Mouse (Mus musculus) adrenal gland, postnatal 10 days (tissue): ENCODE data around the gene Gm49355. TPM values are rescaled to one million over a fixed set of nuclear protein-coding genes. Genes with fewer than 3 reads are reported as not detected.

Experiments
- DNase-seq: peaks from one replicate; pipeline ENCODE4 v3.0.0; 2021; ENCODE audit warnings: mixed read lengths
- total RNA-seq, 2 experiments: library from RNA; stranded (reverse); gene quantifications; 2 replicates each; pipeline ENCODE4 v1.2.3; 2021

Gene Gm49355
- total RNA-seq, 2 experiments from 2014 or later, result 0.09 to 0.15 TPM

DNA sequence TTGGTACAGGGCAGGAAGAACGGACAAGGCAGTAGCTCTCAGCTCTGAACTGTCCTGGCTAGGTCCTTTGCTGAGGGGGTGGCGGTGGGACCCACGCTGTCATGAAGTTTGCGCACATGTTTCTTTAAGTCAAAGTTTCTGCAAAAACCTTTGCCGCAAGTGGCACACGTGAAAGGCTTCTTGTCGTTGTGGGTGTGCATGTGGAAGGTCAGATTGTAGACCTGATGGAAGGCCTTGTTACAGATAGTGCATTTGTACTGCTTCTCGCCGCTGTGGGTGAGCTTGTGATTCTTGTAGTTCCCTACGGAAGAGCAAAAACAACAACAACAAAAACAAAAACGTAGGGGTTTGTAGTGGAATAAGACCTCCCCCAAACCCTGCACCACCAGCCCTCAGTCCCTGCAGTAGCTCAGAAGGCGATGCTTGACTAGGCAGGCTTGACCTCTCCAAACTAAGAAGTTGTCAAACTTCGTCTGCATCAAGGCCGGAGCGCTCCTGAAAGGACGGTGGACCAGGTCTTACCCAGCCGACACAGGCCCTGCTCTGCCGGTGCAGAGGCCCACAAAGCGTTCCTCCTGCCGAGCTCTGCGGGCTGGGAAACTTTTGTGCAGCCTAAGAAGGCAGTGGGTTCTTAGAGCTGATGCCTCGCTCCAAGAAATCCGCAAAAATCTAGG is 58.8 kb downstream of the Gm49355 start:
- no peak for DNase-seq

DNA sequence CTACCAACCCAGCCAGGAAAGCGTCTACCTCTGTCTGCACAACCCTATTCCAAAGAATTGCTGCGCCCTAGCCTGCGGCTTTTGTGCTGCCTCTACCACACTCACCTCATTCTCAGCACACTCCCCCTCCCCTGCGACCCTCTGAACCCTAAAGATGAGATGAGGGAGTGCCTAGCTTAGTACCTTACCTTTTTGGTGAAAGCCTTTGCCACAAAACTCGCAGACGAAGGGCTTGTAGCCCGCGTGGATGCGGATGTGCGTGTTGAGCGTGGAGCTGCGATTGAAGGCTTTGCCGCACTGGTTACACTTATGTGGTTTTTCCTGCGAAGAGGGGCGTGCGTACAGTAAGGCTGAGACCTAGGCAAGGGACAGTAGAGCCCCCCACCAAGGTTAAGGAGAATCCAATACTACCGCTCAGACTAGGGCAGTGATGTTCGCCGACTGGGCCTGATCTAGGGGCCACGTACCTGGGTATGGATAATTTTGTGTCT is 59.7 kb downstream of the Gm49355 start:
- no peak for DNase-seq

DNA sequence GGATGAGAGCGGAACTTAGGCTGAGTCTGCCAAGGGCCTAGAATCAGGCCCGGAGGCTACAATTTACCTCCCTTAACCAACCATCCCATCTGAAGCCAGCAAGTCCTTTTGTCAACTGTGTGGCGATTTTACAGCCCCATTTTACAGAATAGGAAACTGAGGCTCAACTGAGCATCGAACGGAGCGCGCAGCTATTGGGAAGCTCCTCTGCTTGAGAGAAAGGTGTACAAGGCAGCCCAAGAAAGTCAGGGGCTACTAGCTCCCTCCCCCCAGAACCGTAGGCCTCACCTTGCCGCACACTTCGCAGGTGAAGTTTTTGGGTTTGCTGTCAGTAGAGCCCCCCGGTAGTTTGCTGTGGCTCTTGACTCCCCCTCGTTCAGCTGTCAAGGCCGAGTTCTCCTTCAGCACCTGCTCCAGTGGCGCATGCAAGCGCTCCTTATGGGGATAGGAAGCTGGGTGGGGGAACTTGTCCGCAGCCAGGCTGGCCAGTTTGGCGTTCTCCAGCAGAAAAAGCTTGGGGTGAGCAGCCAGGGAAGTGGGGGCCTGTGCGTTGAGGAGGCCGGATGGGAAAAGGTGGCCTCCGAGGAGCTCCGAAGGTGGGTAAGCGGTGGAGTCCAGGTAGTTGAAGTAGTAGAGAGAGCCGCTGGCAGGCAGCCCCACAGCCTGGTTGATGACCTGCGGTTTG is 60.4 kb downstream of the Gm49355 start:
- no peak for DNase-seq

DNA sequence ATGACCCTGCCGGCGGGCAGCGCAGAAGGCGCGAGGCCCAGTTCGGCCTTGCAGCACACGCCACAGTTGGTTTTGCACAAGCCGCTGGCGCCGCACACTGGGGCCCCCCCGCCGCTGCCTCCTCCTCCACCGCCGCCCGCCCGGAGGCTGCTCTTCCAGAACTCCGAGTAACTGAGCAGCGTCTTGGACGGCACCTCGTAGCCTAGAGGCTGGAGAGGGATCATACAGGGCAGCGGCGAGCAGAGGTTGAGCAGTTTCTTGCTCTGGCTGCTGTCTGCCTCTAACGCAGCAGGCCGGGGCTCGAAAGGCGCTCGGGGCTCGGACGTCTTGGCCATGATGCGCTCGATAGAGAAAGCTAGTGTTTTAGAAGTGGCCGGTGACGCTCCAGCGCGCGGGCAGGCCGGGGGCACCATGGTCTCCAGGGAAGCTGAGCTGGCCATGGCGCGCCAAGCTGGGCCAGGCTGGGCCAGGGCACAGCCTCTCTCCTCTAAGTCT is 61.0 kb downstream of the Gm49355 start:
- DNase-seq, result peak; percentile 24

DNA sequence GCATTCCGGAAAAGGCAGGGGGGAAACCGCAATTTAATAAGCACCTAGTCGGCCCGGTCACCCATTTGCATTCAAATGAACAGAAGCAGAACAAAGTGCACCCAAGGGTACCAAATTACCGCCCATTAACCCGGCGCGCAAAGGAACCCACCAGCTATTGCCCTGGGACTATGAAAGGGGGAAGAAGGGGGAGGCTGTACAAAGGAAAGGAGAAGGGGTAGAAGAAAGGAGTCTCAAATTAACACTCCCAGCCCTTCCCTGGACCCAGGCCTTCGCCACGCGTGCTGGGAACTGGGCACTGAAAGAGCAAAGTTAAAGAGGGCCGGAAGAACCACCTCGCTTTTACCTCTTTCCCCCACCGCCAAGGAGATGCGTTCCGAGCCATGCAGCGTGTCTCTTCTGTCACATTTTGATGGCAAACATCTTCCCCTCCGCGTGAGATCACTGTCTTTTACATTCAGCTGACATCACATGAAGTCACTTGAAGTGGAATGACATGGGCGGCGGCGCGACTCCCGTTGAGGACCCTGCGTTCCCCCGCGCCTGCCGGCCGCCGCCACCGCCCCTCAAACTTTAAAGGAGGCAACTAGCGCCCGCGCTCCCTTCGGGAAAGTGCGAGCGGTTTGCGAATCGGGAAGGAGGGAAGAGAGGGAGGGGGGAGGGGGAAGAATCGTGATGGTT is 61.6 kb downstream of the Gm49355 start:
- no peak for DNase-seq

DNA sequence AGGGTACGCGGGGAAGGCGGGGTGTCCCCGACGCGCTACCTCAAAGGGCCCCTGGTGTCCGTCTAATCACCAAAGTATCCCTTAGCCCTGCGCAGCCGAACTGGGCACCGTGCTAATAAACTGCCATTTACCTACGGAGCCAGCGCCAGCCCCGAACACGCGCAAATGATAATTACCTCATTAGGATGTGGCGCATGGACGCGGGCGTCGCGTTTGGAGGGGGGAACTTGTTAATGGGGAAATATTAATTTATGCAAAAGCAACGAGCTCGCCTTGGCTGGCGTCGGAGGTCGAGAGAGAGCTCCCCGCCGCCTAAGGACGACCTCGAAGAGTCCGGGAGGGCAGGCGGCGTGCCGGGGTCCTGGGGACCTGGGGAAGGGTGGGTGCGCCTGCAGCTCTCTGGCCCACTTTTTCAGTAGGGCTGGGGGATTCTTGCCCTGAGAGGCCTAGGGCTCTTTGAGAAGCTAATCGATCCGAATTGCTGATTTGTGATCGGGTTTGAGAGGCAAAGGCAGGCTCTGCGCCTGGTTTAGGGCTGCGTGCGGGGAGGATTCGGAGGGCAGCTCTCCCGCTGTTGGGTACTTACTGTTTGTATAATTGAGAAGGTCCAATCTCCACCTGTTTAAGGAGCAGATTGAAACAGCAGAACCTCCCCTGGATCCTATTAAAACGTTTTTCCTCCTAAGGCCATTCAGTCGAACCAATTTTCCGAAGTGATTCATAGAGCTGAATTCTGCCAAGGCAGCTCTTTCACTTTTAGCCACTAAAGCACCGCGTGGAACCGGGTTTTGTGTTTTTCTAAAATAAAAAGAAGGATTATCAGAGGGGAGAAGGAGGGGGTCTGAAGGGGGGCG is 62.5 kb downstream of the Gm49355 start:
- no peak for DNase-seq

DNA sequence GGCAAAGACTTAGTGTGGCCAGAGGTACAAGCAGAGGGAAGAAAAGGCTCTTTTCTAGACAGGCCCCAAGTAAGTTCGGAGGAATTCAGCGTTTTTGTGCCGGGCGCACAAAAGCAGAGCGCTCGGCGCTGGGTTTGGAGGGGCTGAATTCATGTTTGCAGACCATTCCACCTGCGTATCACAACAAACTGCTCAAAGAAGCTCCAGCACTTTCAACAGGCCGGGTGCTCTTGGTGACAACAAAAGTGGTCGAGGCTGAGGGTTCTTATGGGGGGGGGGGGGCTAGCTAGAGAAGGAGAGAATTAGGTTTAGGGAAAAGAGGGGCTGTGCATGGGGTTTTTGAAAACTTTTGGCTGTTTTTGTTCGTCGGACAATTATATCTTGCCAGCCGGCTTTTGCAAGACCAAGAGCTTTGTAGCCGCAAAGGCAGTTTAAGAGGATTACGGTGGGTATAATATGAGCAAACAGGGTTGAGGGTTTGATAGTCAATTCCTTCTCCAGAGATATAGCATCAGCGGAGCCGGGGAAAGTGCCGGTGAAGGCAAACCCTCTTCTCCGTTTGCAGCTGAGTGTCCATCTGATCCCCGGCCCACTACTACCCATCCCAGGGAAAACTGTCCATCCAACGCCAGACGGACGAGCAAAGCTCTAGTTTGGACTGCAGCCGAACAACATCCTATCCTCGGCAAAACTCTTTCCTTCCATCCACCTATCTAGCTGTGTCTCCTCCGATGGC is 63.3 kb downstream of the Gm49355 start:
- DNase-seq, result no peak

DNA sequence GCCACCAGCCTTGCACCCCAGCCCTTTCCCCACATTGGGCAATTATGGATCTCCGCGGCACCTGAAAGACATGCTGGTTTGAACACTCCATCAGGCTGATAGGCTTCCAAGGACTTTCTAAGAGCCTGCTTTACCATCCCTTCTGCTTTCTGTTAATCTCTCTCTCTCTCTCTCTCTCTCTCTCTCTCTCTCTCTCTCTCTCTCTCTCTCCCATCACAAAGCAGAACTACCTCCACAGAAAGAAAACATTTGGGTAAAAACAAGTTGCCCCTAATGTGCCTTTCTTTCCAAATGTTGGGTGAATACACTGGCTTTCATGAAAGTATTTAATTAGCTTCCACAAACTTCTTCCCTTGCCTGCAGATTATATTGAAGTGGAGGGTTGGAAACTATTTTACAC is 64.3 kb downstream of the Gm49355 start, which contains the start of gene Fezf2:
Fezf2 (minus strand) TSS at position 101 of the 400 bp plus-strand sequence.
- DNase-seq, result no peak

DNA sequence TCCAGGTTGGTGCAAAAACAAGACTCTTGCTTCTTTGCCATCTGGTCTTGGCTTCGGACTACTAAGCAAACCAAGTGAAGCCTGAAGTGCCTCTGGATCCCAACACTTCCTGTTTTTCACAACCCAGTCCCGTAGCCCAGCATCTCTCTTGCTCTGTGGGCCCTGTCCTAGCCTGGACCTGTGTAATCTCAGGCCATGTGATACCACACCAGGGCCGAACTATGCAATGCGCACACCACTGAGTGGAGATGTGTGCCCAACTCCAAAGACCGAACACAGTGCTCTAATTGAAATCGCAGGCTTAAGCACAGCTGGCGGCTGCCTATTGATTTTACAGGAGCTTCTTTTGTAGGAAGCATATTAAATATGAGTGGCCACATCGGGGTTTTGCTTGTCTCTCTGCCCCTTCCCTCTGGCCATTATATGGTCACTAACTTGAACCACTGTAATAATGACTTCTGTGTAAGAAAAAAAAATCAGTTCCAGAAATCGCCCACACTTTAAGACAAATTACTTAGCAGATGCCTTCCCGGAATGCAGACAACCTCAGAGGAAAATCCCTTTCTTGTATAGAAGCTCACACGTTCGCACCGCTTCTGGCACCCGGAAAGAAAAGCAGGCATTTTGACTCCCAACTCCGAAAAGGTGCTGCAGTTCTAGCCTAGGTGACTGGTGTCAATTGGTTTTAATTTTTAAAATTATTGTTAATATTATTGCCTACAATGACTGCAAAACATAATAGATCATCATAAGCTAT is 65.7 kb downstream of the Gm49355 start:
- no peak for DNase-seq

DNA sequence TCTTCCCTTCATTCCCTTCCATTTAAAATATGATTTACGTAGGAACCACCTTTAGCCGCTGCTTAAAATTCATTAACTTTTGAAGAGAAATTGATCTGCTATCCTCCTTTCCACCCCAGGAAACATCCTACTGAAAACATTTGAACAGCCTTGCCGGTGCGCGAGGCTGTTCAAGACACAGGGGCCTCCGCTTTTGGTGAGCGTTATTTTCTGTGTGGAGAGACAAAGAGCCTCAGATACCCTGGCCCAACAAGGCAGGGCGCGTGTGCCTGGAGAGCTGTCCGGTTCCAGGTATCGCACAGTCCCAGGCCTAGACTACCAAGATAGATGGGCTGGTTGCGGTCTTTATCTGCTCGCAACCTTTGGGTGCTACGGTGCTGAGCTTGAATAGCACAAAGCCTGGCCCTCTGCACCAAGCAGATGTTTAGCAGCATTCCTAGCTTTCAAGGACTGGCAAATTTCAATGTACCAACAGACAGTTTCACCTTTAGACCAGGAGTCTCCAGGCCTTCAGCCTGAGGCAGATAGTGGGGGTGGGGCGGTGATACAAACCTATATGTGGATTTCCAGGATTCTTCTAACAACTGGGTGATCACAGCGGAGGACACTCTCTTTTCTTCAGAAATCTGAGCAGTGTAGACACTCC is 66.6 kb downstream of the Gm49355 start:
- no peak for DNase-seq

Other genes with a start within 250 kb of the Gm49355 start
- gene 3830406C13Rik, start 197 bp downstream of the Gm49355 start, total RNA-seq, result 10 to 100 TPM; 30.0 to 42.2 TPM
- not detected for gene Fezf2, start 64.2 kb downstream of the Gm49355 start, total RNA-seq